Mouse (Mus musculus) embryonic facial prominence, embryonic 12.5 days (tissue): Measurements from ENCODE around the gene Hes6. TPM values are rescaled to one million over a fixed set of nuclear protein-coding genes. Genes with fewer than 3 reads are reported as not detected.
A peak's percentile ranks its signal among the peaks of the same experiment; 100 is the strongest.

Source experiments
- ATAC-seq: fragments of 200-750 bp; cut with Nextera tagmentation; 2 replicates; pipeline ENCODE4 v1.8.0; 2017; ENCODE audit not compliant: insufficient number of reproducible peaks, insufficient read depth, low FRiP score, low TSS enrichment
- H3K27ac ChIP-seq: fragments of 300-500 bp; sonication (generic); 2 replicates; pipeline ENCODE4 v1.5.1; 2016; ENCODE audit warnings: mild to moderate bottlenecking
- H3K27me3 ChIP-seq: fragments of 300-500 bp; sonication (generic); 2 replicates; pipeline ENCODE4 v1.6.1; 2016; ENCODE audit warnings: mild to moderate bottlenecking, moderate library complexity
- H3K36me3 ChIP-seq: fragments of 300-500 bp; sonication (generic); 2 replicates; pipeline ENCODE4 v1.6.1; 2016; ENCODE audit warnings: mild to moderate bottlenecking
- H3K4me1 ChIP-seq: fragments of 300-500 bp; sonication (generic); 2 replicates; pipeline ENCODE4 v1.6.1; 2016
- H3K4me2 ChIP-seq: fragments of 300-500 bp; sonication (generic); replicated peaks from 2 replicates; pipeline ENCODE4 v1.6.1; 2016; ENCODE audit warnings: mild to moderate bottlenecking, moderate library complexity
- H3K4me3 ChIP-seq: fragments of 300-500 bp; sonication (generic); 2 replicates; pipeline ENCODE4 v1.5.1; 2016; ENCODE audit warnings: mild to moderate bottlenecking
- H3K9ac ChIP-seq: fragments of 300-500 bp; sonication (generic); 2 replicates; pipeline ENCODE4 v1.6.1; 2016; ENCODE audit warnings: mild to moderate bottlenecking, moderate library complexity
- H3K9me3 ChIP-seq: fragments of 300-500 bp; sonication (generic); 2 replicates; pipeline ENCODE4 v1.6.1; 2016; ENCODE audit warnings: mild to moderate bottlenecking, moderate library complexity
- WGBS: fragments of 180-500 bp; shearing (Covaris S2); methylation state at CpG from one replicate; pipeline ENCODE4 v1.1.7; 2016; 5-methylcytosine and 5-hydroxymethylcytosine counted together
- polyA plus RNA-seq: library from polyadenylated mRNA; unstranded; fragments of >200 nt; fragmentation: Nextera tagmentation; extraction: Ambion mirVana; gene quantifications from 2 replicates; pipeline ENCODE4 v1.2.1, GENCODE M21; 2016

The Hes6 gene
- polyA plus RNA-seq, 1 experiment from 2014 or later: 134 TPM

DNA sequence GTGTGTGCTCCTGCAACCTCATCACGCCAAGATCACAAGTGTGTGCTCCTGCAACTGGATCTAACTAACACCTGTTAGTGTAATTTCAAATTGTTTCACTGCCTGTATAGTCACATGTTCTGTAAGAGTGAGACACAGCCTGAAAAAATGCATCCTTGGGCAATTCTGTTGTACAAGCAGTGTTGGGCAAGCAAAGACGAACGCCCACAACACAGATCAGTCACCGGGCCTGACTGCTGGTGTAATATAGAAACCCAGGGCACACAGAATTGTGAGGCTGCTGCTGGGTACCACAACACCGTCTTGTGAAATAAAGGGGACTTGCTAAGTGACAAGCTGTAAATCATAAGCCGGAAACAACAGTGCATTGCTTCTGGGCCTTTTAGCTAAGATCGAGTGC lies 23.7 kb upstream of the Hes6 start:
- no peak overlapping the region for H3K4me2 ChIP-seq
- H3K9me3 ChIP-seq: no peaks in the 10 kb centered on the region
- ATAC-seq: no peak
- H3K4me3 ChIP-seq: no peak overlapping the region
- H3K36me3 ChIP-seq: no peaks in the 10 kb centered on the region; the same call in 1 of the 2 replicates
- no peak overlapping the region for H3K9ac ChIP-seq
- H3K27me3 ChIP-seq: no peaks in the 10 kb centered on the region
- no peak overlapping the region for H3K27ac ChIP-seq
- WGBS: 90% methylated on average over 7 of the region's 7 CpGs
- peaks cover 13% of the 10 kb centered on the region for H3K4me1 ChIP-seq

DNA sequence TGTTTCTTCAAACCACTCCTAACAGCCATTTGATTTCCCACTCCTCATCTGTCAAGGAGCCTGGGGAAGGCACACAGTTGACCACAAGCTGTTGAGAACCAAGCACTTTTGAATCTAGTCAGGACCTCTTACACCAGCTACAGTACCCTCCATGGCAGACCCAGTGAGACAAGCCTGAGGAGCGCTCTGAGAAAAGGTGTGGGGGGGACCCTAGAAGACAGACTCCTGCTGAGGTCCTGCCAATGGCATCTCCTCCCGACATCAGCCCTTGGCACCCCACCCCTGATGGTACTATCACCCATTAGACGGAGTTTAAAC lies 23.2 kb upstream of the Hes6 start:
- Histone ChIP-seq H3K36me3 (no peaks in the 10 kb centered on the region; the same call in 1 of the 2 replicates), H3K4me3 (no peak overlapping the region), H3K9me3 (no peaks in the 10 kb centered on the region), H3K4me1 (peaks cover 13% of the 10 kb centered on the region), H3K27ac (peak overlapping the region; percentile 1; the same call in 1 of the 2 replicates), H3K27me3 (no peaks in the 10 kb centered on the region), H3K9ac (no peak overlapping the region), H3K4me2 (no peak overlapping the region)
- 81% methylated on average over 3 of the region's 3 CpGs for WGBS
- ATAC-seq: no peak

DNA sequence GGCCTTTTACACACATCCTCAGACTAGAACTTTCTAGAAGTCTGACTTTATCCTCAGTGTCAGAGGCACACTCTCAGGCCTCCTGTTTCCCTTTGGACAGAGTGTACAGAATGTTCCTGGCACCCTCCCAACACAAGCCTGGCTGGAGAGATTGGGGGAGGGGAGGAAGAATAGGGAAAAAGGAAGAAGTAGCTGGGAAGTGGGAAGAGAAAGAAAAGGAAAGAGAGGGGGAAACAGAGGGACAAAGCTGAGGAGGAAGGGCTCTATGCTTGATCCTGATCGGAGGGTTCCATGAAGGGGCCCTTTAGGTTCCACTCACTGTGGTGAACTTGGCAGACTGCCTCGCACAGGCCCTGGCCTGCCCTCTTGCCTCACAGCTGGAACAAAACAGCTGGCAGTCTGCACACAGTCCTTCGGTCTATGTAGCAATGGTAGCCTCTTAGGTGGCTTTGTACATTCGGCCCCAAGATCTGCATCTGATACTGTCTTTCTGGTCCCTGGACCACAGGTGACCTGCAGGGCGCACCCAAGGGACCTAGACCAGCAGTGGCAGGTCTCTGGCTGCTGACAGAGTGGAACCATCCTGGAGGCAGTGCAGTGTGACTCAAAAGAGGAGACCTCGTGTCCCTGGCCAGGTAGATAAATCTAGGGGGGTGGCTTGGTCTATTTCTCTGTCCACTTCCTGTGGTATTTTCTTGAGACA lies 22.7 kb upstream of the Hes6 start:
- no peak for ATAC-seq
- Histone ChIP-seq H3K9me3 (no peaks in the 10 kb centered on the region), H3K4me2 (no peak overlapping the region), H3K9ac (no peak overlapping the region), H3K27ac (peak overlapping the region; percentile 1; the same call in 1 of the 2 replicates), H3K27me3 (no peaks in the 10 kb centered on the region), H3K4me1 (peaks cover 13% of the 10 kb centered on the region), H3K36me3 (no peaks in the 10 kb centered on the region; the same call in 1 of the 2 replicates), H3K4me3 (no peak overlapping the region)
- 71% methylated on average over 6 of the region's 6 CpGs for WGBS

DNA sequence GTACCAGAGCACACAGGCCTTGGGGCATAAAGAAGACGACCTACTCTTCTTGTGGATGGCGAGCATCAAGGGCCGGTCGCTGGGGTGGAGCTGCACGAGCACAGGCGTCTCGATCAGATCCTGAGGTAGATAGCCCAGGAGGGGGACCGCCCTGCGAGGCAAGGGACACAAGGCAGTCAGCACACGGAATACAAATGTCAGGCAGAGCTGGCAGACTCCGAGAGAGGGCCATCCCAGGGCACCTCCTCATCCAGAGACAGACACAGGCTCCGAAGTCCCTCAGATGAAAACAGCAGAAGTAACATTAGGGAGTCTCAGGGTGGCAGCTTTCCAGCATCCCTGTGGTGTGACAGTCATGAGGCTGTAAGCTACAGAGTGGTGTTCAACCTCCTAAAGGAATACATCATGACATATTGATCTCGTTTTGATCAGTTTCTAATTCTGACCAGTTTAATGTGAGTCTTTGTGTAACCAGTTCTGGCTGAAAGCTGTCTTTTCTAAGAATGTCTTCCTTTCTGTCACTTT lies 21.8 kb upstream of the Hes6 start:
- ATAC-seq: no peak
- Histone ChIP-seq H3K36me3 (no peaks in the 10 kb centered on the region; the same call in 1 of the 2 replicates), H3K9me3 (no peaks in the 10 kb centered on the region), H3K27me3 (no peaks in the 10 kb centered on the region), H3K27ac (peak overlapping the region; percentile 1; the same call in 1 of the 2 replicates), H3K9ac (no peak overlapping the region), H3K4me2 (no peak overlapping the region), H3K4me1 (peaks cover 13% of the 10 kb centered on the region), H3K4me3 (no peak overlapping the region)
- 88% methylated on average over 13 of the region's 13 CpGs for WGBS

DNA sequence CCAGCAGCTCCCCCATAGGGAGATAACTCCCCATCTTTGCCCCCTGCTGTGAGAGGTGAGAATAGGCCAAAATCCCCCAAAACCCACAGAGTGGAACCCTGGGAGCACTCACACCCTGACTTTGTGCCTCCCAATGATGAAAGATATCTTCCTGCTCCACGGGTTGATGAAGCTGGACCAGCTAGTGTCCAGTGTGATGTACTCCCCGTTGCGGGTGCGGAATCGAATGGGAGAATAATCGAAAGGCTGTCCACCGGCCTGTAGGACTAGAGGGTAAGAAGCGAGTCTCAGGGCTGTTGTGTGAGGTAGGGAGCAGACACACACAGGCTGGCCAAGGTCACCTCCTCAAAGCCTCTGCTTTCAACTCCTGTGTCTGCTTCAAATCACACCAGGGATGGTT lies 21.1 kb upstream of the Hes6 start:
- Histone ChIP-seq H3K9ac (no peak overlapping the region), H3K4me1 (peaks cover 13% of the 10 kb centered on the region), H3K27ac (no peak overlapping the region), H3K9me3 (no peaks in the 10 kb centered on the region), H3K27me3 (no peaks in the 10 kb centered on the region), H3K4me2 (no peak overlapping the region), H3K4me3 (no peak overlapping the region), H3K36me3 (no peaks in the 10 kb centered on the region; the same call in 1 of the 2 replicates)
- no peak for ATAC-seq
- WGBS: 94% methylated on average over 8 of the region's 8 CpGs

DNA sequence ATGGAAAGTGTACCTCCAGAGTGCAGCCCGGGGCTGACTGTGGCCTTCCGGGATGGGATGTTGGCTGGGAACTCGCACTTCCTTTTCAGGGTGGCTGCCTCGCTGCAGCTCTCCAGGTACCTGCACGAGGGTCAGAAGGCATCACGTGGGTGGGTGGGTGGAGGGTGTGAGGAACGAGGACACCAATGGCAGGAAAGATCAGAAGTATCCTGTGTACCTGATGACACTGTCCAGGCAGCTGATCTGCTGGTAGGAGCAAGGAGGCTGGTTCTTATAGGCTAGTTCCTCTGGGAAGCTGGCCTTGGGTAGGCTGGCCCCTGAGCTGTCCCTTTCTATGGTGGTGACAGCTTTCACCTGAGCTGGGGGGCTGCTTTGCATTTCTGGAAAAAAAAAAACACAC lies 16.9 kb upstream of the Hes6 start:
- Histone ChIP-seq H3K27me3 (no peaks in the 10 kb centered on the region), H3K4me3 (no peak overlapping the region), H3K9me3 (no peaks in the 10 kb centered on the region), H3K4me1 (peaks cover 2% of the 10 kb centered on the region; the same call in 1 of the 2 replicates), H3K9ac (no peak overlapping the region), H3K4me2 (no peak overlapping the region), H3K27ac (no peak overlapping the region), H3K36me3 (no peaks in the 10 kb centered on the region; the same call in 1 of the 2 replicates)
- WGBS: 85% methylated on average over 7 of the region's 7 CpGs
- no peak for ATAC-seq

DNA sequence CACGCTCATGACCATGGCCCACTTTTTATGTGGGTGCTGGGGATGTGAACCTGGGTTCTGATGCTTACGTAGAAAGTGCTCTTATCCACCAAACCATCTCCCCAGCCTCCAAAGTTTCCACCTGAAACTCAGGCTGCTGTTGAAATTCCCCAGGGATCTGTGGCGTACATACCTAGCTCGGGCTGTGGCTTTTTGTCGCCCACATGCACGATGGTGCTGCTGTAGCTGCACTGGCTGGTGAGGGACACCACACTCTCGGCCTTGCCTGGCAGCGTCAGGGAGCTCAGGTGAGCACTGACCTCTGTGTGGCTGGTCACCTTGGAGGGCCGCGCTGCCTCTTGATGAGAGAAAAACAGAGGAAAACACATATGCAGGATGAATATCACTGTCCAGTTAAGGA lies 15.4 kb upstream of the Hes6 start:
- no peak for ATAC-seq

DNA sequence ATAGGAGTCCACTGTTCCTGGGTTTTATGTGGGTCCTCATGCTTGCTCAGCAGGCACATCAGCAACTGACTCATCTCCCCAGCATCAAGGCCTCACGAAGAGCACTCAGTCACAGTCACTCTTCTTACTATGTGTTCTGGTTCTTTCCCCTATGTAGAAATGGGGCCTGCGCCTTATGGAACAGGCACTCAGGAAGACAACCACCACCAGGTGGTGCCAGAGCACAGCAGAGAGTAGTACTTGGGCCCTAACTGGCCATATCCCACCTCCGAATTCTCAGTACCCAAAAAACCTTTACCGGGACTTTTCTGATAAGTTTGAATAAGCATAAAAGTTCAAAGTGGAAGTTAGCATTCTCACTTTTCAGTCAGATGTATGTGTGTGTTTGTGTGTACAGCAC lies 14.8 kb upstream of the Hes6 start:
- Histone ChIP-seq H3K4me2 (no peak overlapping the region), H3K27ac (no peak overlapping the region), H3K27me3 (no peaks in the 10 kb centered on the region), H3K9me3 (no peaks in the 10 kb centered on the region), H3K9ac (no peak overlapping the region), H3K4me1 (no peaks in the 10 kb centered on the region), H3K4me3 (no peak overlapping the region), H3K36me3 (0 out of 2 replicates have a peak, but pooled peaks cover 3% of the 10 kb centered on the region)
- 30% methylated on average over 4 of the region's 4 CpGs for WGBS
- no peak for ATAC-seq

More for the DNA sequence above, 15.4 kb upstream of the Hes6 start:
- H3K27ac ChIP-seq: no peak overlapping the region
- no peaks in the 10 kb centered on the region for H3K4me1 ChIP-seq
- no peaks in the 10 kb centered on the region for H3K9me3 ChIP-seq
- H3K36me3 ChIP-seq: no peaks in the 10 kb centered on the region
- H3K9ac ChIP-seq: no peak overlapping the region
- 89% methylated on average over 10 of the region's 10 CpGs for WGBS
- H3K4me3 ChIP-seq: no peak overlapping the region
- H3K4me2 ChIP-seq: no peak overlapping the region
- no peaks in the 10 kb centered on the region for H3K27me3 ChIP-seq

DNA sequence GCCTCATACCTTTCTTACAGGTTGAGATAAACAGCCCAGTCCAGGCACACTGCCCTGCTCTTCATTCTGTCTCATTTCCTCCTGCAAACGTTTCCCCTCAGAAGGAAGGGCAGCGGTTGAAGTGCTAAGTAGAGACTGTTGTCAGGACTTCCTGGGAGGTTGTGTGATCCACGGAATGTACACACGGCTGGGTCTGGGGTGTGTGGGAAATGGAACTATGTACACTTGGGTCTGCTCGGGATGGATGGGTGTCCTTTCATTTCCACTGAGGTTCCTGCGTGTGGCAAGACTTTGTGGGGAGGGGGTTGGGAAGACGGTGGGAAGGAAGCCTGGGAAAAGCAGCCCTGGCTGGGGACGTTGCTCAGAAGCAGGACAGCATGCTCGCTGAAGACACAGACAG lies 12.6 kb upstream of the Hes6 start:
- Histone ChIP-seq H3K36me3 (0 out of 2 replicates have a peak, but pooled peaks cover 3% of the 10 kb centered on the region), H3K4me2 (no peak overlapping the region), H3K27me3 (no peaks in the 10 kb centered on the region), H3K27ac (no peak overlapping the region; the same call in 1 of the 2 replicates), H3K4me3 (no peak overlapping the region), H3K4me1 (no peaks in the 10 kb centered on the region), H3K9ac (no peak overlapping the region), H3K9me3 (no peaks in the 10 kb centered on the region)
- no peak for ATAC-seq
- WGBS: 77% methylated on average over 9 of the region's 9 CpGs

DNA sequence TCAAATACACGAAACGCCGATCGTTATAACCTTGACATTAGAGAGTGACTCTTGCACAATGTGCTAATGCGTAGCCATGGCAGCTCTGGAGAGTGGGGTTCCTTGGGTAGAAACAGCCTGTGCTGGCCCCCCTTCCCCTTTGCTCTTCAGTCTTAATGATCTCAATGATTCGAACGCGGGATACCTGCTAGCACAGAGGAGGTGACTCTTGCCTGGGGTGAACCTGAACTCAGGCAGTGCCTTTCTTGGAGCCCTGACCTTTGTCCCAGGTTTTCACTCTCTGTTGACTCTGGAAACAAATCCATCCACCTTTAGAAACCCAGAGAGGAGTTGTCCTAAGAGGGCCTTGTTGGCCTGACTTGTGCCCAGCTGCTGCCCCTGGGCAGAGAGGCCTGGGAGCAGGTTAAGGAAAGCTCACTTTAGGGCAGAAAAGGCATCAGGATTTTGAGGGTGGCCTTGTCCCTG lies 6.8 kb upstream of the Hes6 start:
- ATAC-seq: no peak
- no peaks in the 10 kb centered on the region for H3K27me3 ChIP-seq
- no peak overlapping the region for H3K27ac ChIP-seq
- no peaks in the 10 kb centered on the region for H3K4me1 ChIP-seq
- H3K9me3 ChIP-seq: no peaks in the 10 kb centered on the region
- H3K9ac ChIP-seq: no peak overlapping the region
- no peak overlapping the region for H3K4me2 ChIP-seq
- 0 out of 2 replicates have a peak, but pooled peaks cover 3% of the 10 kb centered on the region for H3K36me3 ChIP-seq
- H3K4me3 ChIP-seq: no peak overlapping the region
- WGBS: 94% methylated on average over 8 of the region's 8 CpGs

DNA sequence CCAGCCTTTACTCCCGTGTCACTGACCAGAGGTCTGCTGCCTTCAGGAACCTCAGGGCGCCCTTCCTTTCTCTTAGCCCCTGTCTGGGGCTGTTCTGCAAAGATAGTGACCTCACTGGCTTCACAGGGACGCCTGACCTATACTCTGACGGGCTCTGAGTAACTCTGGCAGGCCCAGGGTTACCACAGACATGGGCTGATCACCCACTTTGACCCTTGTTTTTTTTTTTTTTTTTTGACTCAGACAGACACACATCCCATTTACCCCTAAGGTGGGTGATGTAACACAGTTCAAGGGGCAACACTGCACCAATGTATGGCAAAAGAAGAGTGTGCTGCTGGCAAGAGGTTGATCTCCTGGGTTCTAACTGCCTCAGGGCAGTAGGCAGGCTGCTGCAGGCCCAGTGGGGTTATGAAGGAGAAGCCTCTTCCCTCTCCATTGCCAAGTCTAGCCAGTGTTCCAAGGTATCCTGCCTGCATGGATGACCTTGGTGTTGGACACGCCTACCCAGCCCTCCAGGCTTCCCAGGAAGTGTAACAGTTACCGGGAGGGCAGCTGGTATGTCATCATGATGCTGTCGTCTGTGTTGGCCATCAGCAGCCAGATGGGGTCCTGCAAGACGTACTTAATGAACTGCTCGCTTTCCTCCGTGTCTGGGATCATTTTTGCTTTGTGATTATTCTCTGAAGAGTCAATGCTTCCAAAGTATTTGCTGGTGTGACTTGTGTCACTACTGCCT lies 6.2 kb upstream of the Hes6 start:
- Histone ChIP-seq H3K4me1 (peaks cover 5% of the 10 kb centered on the region), H3K27me3 (no peaks in the 10 kb centered on the region), H3K4me3 (no peak overlapping the region), H3K27ac (no peak overlapping the region), H3K9ac (no peak overlapping the region), H3K36me3 (0 out of 2 replicates have a peak, but pooled peaks cover 3% of the 10 kb centered on the region), H3K4me2 (no peak overlapping the region), H3K9me3 (no peaks in the 10 kb centered on the region)
- WGBS: 63% methylated on average over 10 of the region's 10 CpGs
- ATAC-seq: no peak

DNA sequence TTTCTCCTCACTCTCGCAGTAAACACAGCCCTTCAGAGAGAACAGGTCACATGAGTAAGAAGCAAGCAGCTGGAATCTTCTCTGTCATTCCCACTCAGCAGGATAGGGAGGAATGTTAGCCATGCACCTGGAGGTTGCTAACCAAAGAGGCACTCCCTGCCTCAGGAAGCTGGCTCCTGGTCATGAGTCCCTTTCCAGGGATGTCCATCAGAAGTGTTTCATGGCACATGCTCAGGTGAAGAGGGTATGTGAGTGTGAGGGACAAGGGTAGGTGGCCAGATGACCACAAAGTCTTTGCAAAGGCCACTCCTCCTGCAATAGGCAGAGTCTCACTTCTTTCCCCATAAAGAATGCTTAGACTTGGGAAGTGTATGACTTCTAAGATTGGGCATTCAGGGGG lies 4.2 kb upstream of the Hes6 start:
- Histone ChIP-seq H3K27me3 (no peaks in the 10 kb centered on the region), H3K27ac (no peak overlapping the region), H3K4me3 (no peak overlapping the region), H3K4me1 (peaks cover 12% of the 10 kb centered on the region), H3K9ac (no peak overlapping the region), H3K4me2 (no peak overlapping the region), H3K9me3 (no peaks in the 10 kb centered on the region), H3K36me3 (no peaks in the 10 kb centered on the region)
- 69% methylated on average over 1 of the region's 1 CpGs for WGBS
- ATAC-seq: no peak
